Mouse (Mus musculus) adrenal gland, adult 2 months (tissue): Measurements from ENCODE around the gene Polrmt. TPM values are rescaled to one million over a fixed set of nuclear protein-coding genes. Genes with fewer than 3 reads are reported as not detected.

ENCODE experiments used
- DNase-seq: peaks from one replicate; pipeline ENCODE4 v3.0.0; 2021
- polyA plus RNA-seq: library from polyadenylated mRNA; depleted of rRNA; stranded (reverse); fragments of >200 nt; gene quantifications from 2 replicates; pipeline ENCODE4 v1.2.3, GENCODE M21; 2012; rRNA removed
- total RNA-seq, 2 experiments: library from RNA; stranded (reverse); gene quantifications; 2 replicates each; pipeline ENCODE4 v1.2.3; 2021

The Polrmt gene
- total and polyA plus RNA-seq, 3 experiments: 55.4 to 87.6 (median 62.8) TPM

- no peak for DNase-seq
These were observed 58.9 kb downstream of the Polrmt start for GRCm38 (mm10) chr10:79687513-79687912.

GRCm38 (mm10) chr10:79686691-79687090 is 59.7 kb downstream of the Polrmt start:
- DNase-seq: no peak

- DNase-seq: no peak
These were observed 60.2 kb downstream of the Polrmt start for GRCm38 (mm10) chr10:79686219-79686618.

Other genes starting within 250 kb of the Polrmt start
Only the 30 nearest of the 33 such genes appear.
- gene Plpp2, start 212.8 kb downstream of the Polrmt start, total RNA-seq: 10 to 100 TPM; 30.3 to 34.7 TPM
- 33.5 and 44.3 TPM in 2 replicates for gene Plpp2, start 212.8 kb downstream of the Polrmt start, polyA plus RNA-seq
- 10 to 100 TPM; 26.7 to 30.9 TPM for gene Mier2, start 191.4 kb downstream of the Polrmt start, total RNA-seq
- gene Mier2, start 191.4 kb downstream of the Polrmt start, polyA plus RNA-seq: 150 and 154 TPM in 2 replicates
- gene Theg, start 159.2 kb downstream of the Polrmt start, total RNA-seq: not detected
- not detected in 2 replicates for gene Theg, start 159.2 kb downstream of the Polrmt start, polyA plus RNA-seq
- gene C2cd4c, start 132.6 kb downstream of the Polrmt start, total RNA-seq: under 1 TPM; 0.10 to 0.14 TPM
- 0.12 and 0.25 TPM in 2 replicates for gene C2cd4c, start 132.6 kb downstream of the Polrmt start, polyA plus RNA-seq
- 1 to 10 TPM; 2.0 to 6.7 TPM for gene Shc2, start 108.7 kb downstream of the Polrmt start, total RNA-seq
- gene Shc2, start 108.7 kb downstream of the Polrmt start, polyA plus RNA-seq: 4.8 and 9.1 TPM in 2 replicates
- gene Odf3l2, start 100.8 kb downstream of the Polrmt start, total RNA-seq: not detected
- not detected in 2 replicates for gene Odf3l2, start 100.8 kb downstream of the Polrmt start, polyA plus RNA-seq
- not detected for gene Madcam1, start 82.0 kb downstream of the Polrmt start, total RNA-seq
- 0.46 TPM in 1 of 2 replicates, not detected in the other for gene Madcam1, start 82.0 kb downstream of the Polrmt start, polyA plus RNA-seq
- gene Tpgs1, start 77.2 kb downstream of the Polrmt start, total RNA-seq: 10 to 100 TPM; 29.5 to 40.7 TPM
- 147 and 149 TPM in 2 replicates for gene Tpgs1, start 77.2 kb downstream of the Polrmt start, polyA plus RNA-seq
- 100 to 1,000 TPM in 1 of 2 experiments, 10 to 100 TPM in 1; 87.7 to 122 TPM for gene Cdc34, start 64.4 kb downstream of the Polrmt start, total RNA-seq
- 174 and 205 TPM in 2 replicates for gene Cdc34, start 64.4 kb downstream of the Polrmt start, polyA plus RNA-seq
- gene Gzmm, start 57.6 kb downstream of the Polrmt start, total RNA-seq: 1 to 10 TPM; 1.0 to 2.2 TPM
- 0.52 and 0.55 TPM in 2 replicates for gene Gzmm, start 57.6 kb downstream of the Polrmt start, polyA plus RNA-seq
- 100 to 1,000 TPM; 588 to 674 TPM for gene Bsg, start 42.1 kb downstream of the Polrmt start, total RNA-seq
- gene Bsg, start 42.1 kb downstream of the Polrmt start, polyA plus RNA-seq: 314 and 321 TPM in 2 replicates
- 1 to 10 TPM; 5.9 to 6.0 TPM for gene Hcn2, start 29.9 kb downstream of the Polrmt start, total RNA-seq
- 20.2 and 27.8 TPM in 2 replicates for gene Hcn2, start 29.9 kb downstream of the Polrmt start, polyA plus RNA-seq
- not detected for gene Fgf22, start 8.5 kb upstream of the Polrmt start, total RNA-seq
- gene Fgf22, start 8.5 kb upstream of the Polrmt start, polyA plus RNA-seq: 0.18 and 0.68 TPM in 2 replicates
- gene Rnf126, start 20.4 kb upstream of the Polrmt start, total RNA-seq: 10 to 100 TPM; 51.6 to 51.8 TPM
- gene Rnf126, start 20.4 kb upstream of the Polrmt start, polyA plus RNA-seq: 222 and 226 TPM in 2 replicates
- 10 to 100 TPM in 1 of 2 experiments, 1 to 10 TPM in 1; 10.0 to 37.2 TPM for gene Fstl3, start 30.7 kb upstream of the Polrmt start, total RNA-seq
- 47.0 and 74.7 TPM in 2 replicates for gene Fstl3, start 30.7 kb upstream of the Polrmt start, polyA plus RNA-seq
- under 1 TPM in 1 of 2 experiments, not detected in 1; 0.21 TPM for gene Prss57, start 44.4 kb upstream of the Polrmt start, total RNA-seq
- 0.28 TPM in 1 of 2 replicates, not detected in the other for gene Prss57, start 44.4 kb upstream of the Polrmt start, polyA plus RNA-seq
- gene Palm, start 47.0 kb upstream of the Polrmt start, total RNA-seq: 100 to 1,000 TPM in 1 of 2 experiments, 10 to 100 TPM in 1; 68.1 to 105 TPM
- gene Palm, start 47.0 kb upstream of the Polrmt start, polyA plus RNA-seq: 138 and 146 TPM in 2 replicates
- under 1 TPM; 0.31 to 0.32 TPM for gene Misp, start 74.4 kb upstream of the Polrmt start, total RNA-seq
- 0.03 and 0.10 TPM in 2 replicates for gene Misp, start 74.4 kb upstream of the Polrmt start, polyA plus RNA-seq
- gene Ptbp1, start 107.8 kb upstream of the Polrmt start, total RNA-seq: 100 to 1,000 TPM; 217 to 332 TPM
- gene Ptbp1, start 107.8 kb upstream of the Polrmt start, polyA plus RNA-seq: 175 and 259 TPM in 2 replicates
- gene Prtn3, start 127.9 kb upstream of the Polrmt start, total RNA-seq: under 1 TPM; 0.62 to 0.63 TPM
- gene Prtn3, start 127.9 kb upstream of the Polrmt start, polyA plus RNA-seq: 3.4 and 4.1 TPM in 2 replicates
- gene Plppr3, start 128.1 kb upstream of the Polrmt start, total RNA-seq: 1 to 10 TPM; 1.2 to 2.2 TPM
- 4.2 and 4.6 TPM in 2 replicates for gene Plppr3, start 128.1 kb upstream of the Polrmt start, polyA plus RNA-seq
- under 1 TPM; 0.49 to 0.79 TPM for gene Elane, start 139.7 kb upstream of the Polrmt start, total RNA-seq
- 0.34 and 1.1 TPM in 2 replicates for gene Elane, start 139.7 kb upstream of the Polrmt start, polyA plus RNA-seq
- 1,000 to 10,000 TPM; 2,358 to 4,405 TPM for gene Cfd, start 144.3 kb upstream of the Polrmt start, total RNA-seq
- 4,988 and 13,425 TPM in 2 replicates for gene Cfd, start 144.3 kb upstream of the Polrmt start, polyA plus RNA-seq
- gene Med16, start 162.3 kb upstream of the Polrmt start, total RNA-seq: 10 to 100 TPM; 38.4 to 43.0 TPM
- gene Med16, start 162.3 kb upstream of the Polrmt start, polyA plus RNA-seq: 126 and 132 TPM in 2 replicates
- not detected for gene Gm26602, start 164.3 kb upstream of the Polrmt start, total RNA-seq
- not detected in 2 replicates for gene Gm26602, start 164.3 kb upstream of the Polrmt start, polyA plus RNA-seq
- 1 to 10 TPM; 1.4 TPM for gene Kiss1r, start 170.4 kb upstream of the Polrmt start, total RNA-seq
- 11.8 and 15.1 TPM in 2 replicates for gene Kiss1r, start 170.4 kb upstream of the Polrmt start, polyA plus RNA-seq
- gene R3hdm4, start 174.6 kb upstream of the Polrmt start, total RNA-seq: 10 to 100 TPM; 87.8 to 93.5 TPM
- 197 and 231 TPM in 2 replicates for gene R3hdm4, start 174.6 kb upstream of the Polrmt start, polyA plus RNA-seq
- gene Arid3a, start 180.5 kb upstream of the Polrmt start, total RNA-seq: 1 to 10 TPM; 4.6 to 6.5 TPM
- 5.9 and 9.1 TPM in 2 replicates for gene Arid3a, start 180.5 kb upstream of the Polrmt start, polyA plus RNA-seq
- gene Wdr18, start 213.6 kb upstream of the Polrmt start, total RNA-seq: 10 to 100 TPM; 29.4 to 31.5 TPM
- 66.1 and 66.8 TPM in 2 replicates for gene Wdr18, start 213.6 kb upstream of the Polrmt start, polyA plus RNA-seq
- gene Grin3b, start 224.1 kb upstream of the Polrmt start, total RNA-seq: under 1 TPM in 1 of 2 experiments, not detected in 1; 0.31 TPM
- 0.09 and 0.17 TPM in 2 replicates for gene Grin3b, start 224.1 kb upstream of the Polrmt start, polyA plus RNA-seq